Mouse (Mus musculus): ENCODE measurements at regions not wholly inside any gene's neighbourhood (a gene's known extent, or its start where the extent isn't known, plus 50 kb on each side); places are given as distances from the start of the nearest gene placed in this dataset.
A peak's percentile ranks its signal among the peaks of the same experiment; 100 is the strongest.
"Not testable (repeated sequence)": the region's sequence is repeated elsewhere in the genome, so short reads cannot be mapped to it uniquely, and the experiment has no call there.

- Histone ChIP-seq H3K36me3 (no peaks in the 10 kb centered on the region), H3K9me3 (no peaks in the 10 kb centered on the region), H3K27ac (replicated peaks) (no peak overlapping the region), H3K9ac (no peak overlapping the region), H3K4me2 (no peak overlapping the region), H3K4me1 (peaks cover 55% of the 10 kb centered on the region), H3K4me3 (no peak overlapping the region), H3K27me3 (replicated peaks) (no peaks in the 10 kb centered on the region)
- WGBS, result 73% methylated on average over 6 of the region's 6 CpGs
- ATAC-seq (ENCODE audit: extremely low read depth, insufficient number of reproducible peaks, low FRiP score, low TSS enrichment), result no peak
Observed at GRCm38 (mm10) chr8:56929076-56929475, 378.2 kb downstream of the Fbxo8 start.

- 27% methylated on average over 6 of the region's 6 CpGs for WGBS
- peak overlapping the region; percentile 57 for H3K4me2 ChIP-seq
- no peaks in the 10 kb centered on the region for H3K36me3 ChIP-seq
- no peaks in the 10 kb centered on the region for H3K27me3 ChIP-seq (replicated peaks)
- 0 out of 2 replicates have a peak overlapping the region, but pooled peaks have one; percentile 30 for H3K27ac ChIP-seq (replicated peaks)
- H3K4me1 ChIP-seq, result peaks cover 35% of the 10 kb centered on the region
- no peaks in the 10 kb centered on the region for H3K9me3 ChIP-seq
- H3K4me3 ChIP-seq, result peak overlapping the region; percentile 26
- H3K9ac ChIP-seq, result no peak overlapping the region
- ATAC-seq (ENCODE audit: extremely low read depth, insufficient number of reproducible peaks, low FRiP score, low TSS enrichment), result no peak
Observed at GRCm38 (mm10) chr8:56932421-56932820, 381.5 kb downstream of the Fbxo8 start.

GRCm38 (mm10) chr8:56962186-56962585 lies 358.6 kb upstream of the Hand2 start:
- Histone ChIP-seq H3K4me3 (no peak overlapping the region), H3K36me3 (no peaks in the 10 kb centered on the region), H3K27me3 (replicated peaks) (no peaks in the 10 kb centered on the region), H3K4me2 (no peak overlapping the region), H3K9me3 (no peaks in the 10 kb centered on the region), H3K4me1 (peaks cover 18% of the 10 kb centered on the region), H3K27ac (replicated peaks) (no peak overlapping the region), H3K9ac (no peak overlapping the region)
- no peak for ATAC-seq (ENCODE audit: extremely low read depth, insufficient number of reproducible peaks, low FRiP score, low TSS enrichment)
- 57% methylated on average over 7 of the region's 7 CpGs for WGBS

GRCm38 (mm10) chr8:56970311-56970710 lies 350.5 kb upstream of the Hand2 start:
- Histone ChIP-seq H3K4me2 (no peak overlapping the region), H3K4me1 (peaks cover 20% of the 10 kb centered on the region), H3K27ac (replicated peaks) (no peak overlapping the region), H3K27me3 (replicated peaks) (no peaks in the 10 kb centered on the region), H3K4me3 (no peak overlapping the region), H3K36me3 (no peaks in the 10 kb centered on the region), H3K9me3 (no peaks in the 10 kb centered on the region), H3K9ac (no peak overlapping the region)
- no peak for ATAC-seq (ENCODE audit: extremely low read depth, insufficient number of reproducible peaks, low FRiP score, low TSS enrichment)
- 46% methylated on average over 3 of the region's 3 CpGs for WGBS

- H3K9ac ChIP-seq, result no peak overlapping the region
- ATAC-seq (ENCODE audit: extremely low read depth, insufficient number of reproducible peaks, low FRiP score, low TSS enrichment), result no peak
- no peak overlapping the region for H3K4me3 ChIP-seq
- H3K4me1 ChIP-seq, result peaks cover 16% of the 10 kb centered on the region
- H3K27me3 ChIP-seq (replicated peaks), result no peaks in the 10 kb centered on the region
- H3K4me2 ChIP-seq, result peak overlapping the region; percentile 48
- peak overlapping the region; percentile 70 for H3K27ac ChIP-seq (replicated peaks)
- H3K9me3 ChIP-seq, result no peaks in the 10 kb centered on the region
- no peaks in the 10 kb centered on the region for H3K36me3 ChIP-seq
- 60% methylated on average over 2 of the region's 2 CpGs for WGBS
Observed at GRCm38 (mm10) chr8:56978994-56979393, 341.8 kb upstream of the Hand2 start.

GRCm38 (mm10) chr8:56979416-56979815 lies 341.4 kb upstream of the Hand2 start:
- Histone ChIP-seq H3K4me2 (peak overlapping the region; percentile 48), H3K27ac (replicated peaks) (peak overlapping the region; percentile 70), H3K4me3 (peak overlapping the region; percentile 16; the same call in 1 of the 2 replicates), H3K27me3 (replicated peaks) (no peaks in the 10 kb centered on the region), H3K4me1 (peaks cover 16% of the 10 kb centered on the region), H3K36me3 (no peaks in the 10 kb centered on the region), H3K9ac (no peak overlapping the region), H3K9me3 (no peaks in the 10 kb centered on the region)
- WGBS, result 49% methylated on average over 13 of the region's 13 CpGs
- no peak for ATAC-seq (ENCODE audit: extremely low read depth, insufficient number of reproducible peaks, low FRiP score, low TSS enrichment)

- H3K4me1 ChIP-seq, result peaks cover 20% of the 10 kb centered on the region
- H3K36me3 ChIP-seq, result no peaks in the 10 kb centered on the region
- no peak for ATAC-seq (ENCODE audit: extremely low read depth, insufficient number of reproducible peaks, low FRiP score, low TSS enrichment)
- no peak overlapping the region for H3K4me2 ChIP-seq
- WGBS, result 77% methylated on average over 6 of the region's 6 CpGs
- H3K9me3 ChIP-seq, result no peaks in the 10 kb centered on the region
- no peak overlapping the region for H3K27ac ChIP-seq (replicated peaks)
- H3K9ac ChIP-seq, result no peak overlapping the region
- no peak overlapping the region for H3K4me3 ChIP-seq
- no peaks in the 10 kb centered on the region for H3K27me3 ChIP-seq (replicated peaks)
Observed at GRCm38 (mm10) chr8:57010318-57011024, 310.3 kb upstream of the Hand2 start.

- WGBS, result 29% methylated on average over 3 of the region's 3 CpGs
- H3K9ac ChIP-seq, result peak overlapping the region; percentile 63
- ATAC-seq (ENCODE audit: extremely low read depth, insufficient number of reproducible peaks, low FRiP score, low TSS enrichment), result no peak
Observed at GRCm38 (mm10) chr8:57013813-57014320, 306.9 kb upstream of the Hand2 start.

GRCm38 (mm10) chr8:57016329-57016728 lies 304.5 kb upstream of the Hand2 start:
- Histone ChIP-seq H3K27me3 (replicated peaks) (no peaks in the 10 kb centered on the region), H3K4me3 (no peak overlapping the region), H3K4me1 (peaks cover 20% of the 10 kb centered on the region), H3K36me3 (no peaks in the 10 kb centered on the region), H3K4me2 (no peak overlapping the region), H3K9me3 (peaks cover 4% of the 10 kb centered on the region; the same call in 1 of the 2 replicates), H3K27ac (replicated peaks) (no peak overlapping the region), H3K9ac (no peak overlapping the region)
- no peak for ATAC-seq (ENCODE audit: extremely low read depth, insufficient number of reproducible peaks, low FRiP score, low TSS enrichment)
- WGBS, result 72% methylated on average over 3 of the region's 3 CpGs

More at GRCm38 (mm10) chr8:57013813-57014320, 306.9 kb upstream of the Hand2 start:
- Histone ChIP-seq H3K27me3 (replicated peaks) (no peaks in the 10 kb centered on the region), H3K9me3 (no peaks in the 10 kb centered on the region), H3K36me3 (no peaks in the 10 kb centered on the region), H3K4me2 (peak overlapping the region; percentile 34; the same call in 1 of the 2 replicates), H3K4me1 (peaks cover 20% of the 10 kb centered on the region), H3K27ac (replicated peaks) (peak overlapping the region; percentile 82), H3K4me3 (no peak overlapping the region)

GRCm38 (mm10) chr8:57028096-57028495 lies 292.7 kb upstream of the Hand2 start:
- not testable (repeated sequence) for H3K4me1 ChIP-seq; H3K9ac ChIP-seq; H3K27me3 ChIP-seq (replicated peaks); H3K36me3 ChIP-seq; H3K4me3 ChIP-seq; H3K9me3 ChIP-seq; ATAC-seq (ENCODE audit: extremely low read depth, insufficient number of reproducible peaks, low FRiP score, low TSS enrichment); H3K4me2 ChIP-seq; H3K27ac ChIP-seq (replicated peaks)
- 73% methylated on average over 1 of the region's 1 CpGs for WGBS

GRCm38 (mm10) chr8:57048490-57048889 lies 272.3 kb upstream of the Hand2 start:
- no peak for ATAC-seq (ENCODE audit: extremely low read depth, insufficient number of reproducible peaks, low FRiP score, low TSS enrichment)

GRCm38 (mm10) chr8:57048909-57049308 lies 271.9 kb upstream of the Hand2 start:
- Histone ChIP-seq H3K4me2 (no peak overlapping the region), H3K36me3 (no peaks in the 10 kb centered on the region), H3K9me3 (no peaks in the 10 kb centered on the region; the same call in 1 of the 2 replicates), H3K27ac (replicated peaks) (no peak overlapping the region), H3K27me3 (replicated peaks) (no peaks in the 10 kb centered on the region), H3K4me3 (no peak overlapping the region), H3K9ac (no peak overlapping the region), H3K4me1 (no peaks in the 10 kb centered on the region)
- ATAC-seq (ENCODE audit: extremely low read depth, insufficient number of reproducible peaks, low FRiP score, low TSS enrichment), result no peak
- 71% methylated on average over 3 of the region's 3 CpGs for WGBS

More at GRCm38 (mm10) chr8:57048490-57048889, 272.3 kb upstream of the Hand2 start:
- Histone ChIP-seq H3K4me1 (no peaks in the 10 kb centered on the region), H3K36me3 (no peaks in the 10 kb centered on the region), H3K4me2 (no peak overlapping the region), H3K9me3 (no peaks in the 10 kb centered on the region; the same call in 1 of the 2 replicates), H3K9ac (no peak overlapping the region), H3K4me3 (no peak overlapping the region), H3K27me3 (replicated peaks) (no peaks in the 10 kb centered on the region), H3K27ac (replicated peaks) (no peak overlapping the region)
- 84% methylated on average over 6 of the region's 6 CpGs for WGBS
